Mouse (Mus musculus): ENCODE measurements at regions not wholly inside any gene's neighbourhood (a gene's known extent, or its start where the extent isn't known, plus 50 kb on each side); places are given as distances from the start of the nearest gene placed in this dataset.

GRCm38 (mm10) chr5:43089475-43089874, 143.5 kb upstream of the Cpeb2 start:
- 77% methylated on average over 2 of the region's 2 CpGs for WGBS
- DNase-seq (ENCODE audit: low spot score) = no peak

GRCm38 (mm10) chr5:43089941-43090340, 143.0 kb upstream of the Cpeb2 start:
- 0 out of 2 replicates have a peak, but pooled peaks cover 2% of the 10 kb centered on the region for H3K4me1 ChIP-seq (replicated peaks; ENCODE audit: control insufficient read depth, insufficient read depth, low read length)
- H3K9me3 ChIP-seq (ENCODE audit: control insufficient read depth, low read length) = no peaks in the 10 kb centered on the region
- no peak overlapping the region for H3K4me3 ChIP-seq (ENCODE audit: low read depth, low read length)
- no peaks in the 10 kb centered on the region for H3K36me3 ChIP-seq (ENCODE audit: control insufficient read depth, insufficient read depth, low read length)
- H3K27ac ChIP-seq (ENCODE audit: low read depth, low read length) = no peak overlapping the region
- H3K4me2 ChIP-seq (replicated peaks; ENCODE audit: low read depth, low read length) = no peak overlapping the region
- DNase-seq (ENCODE audit: low spot score) (no peak), ATAC-seq (ENCODE audit: low FRiP score) (no peak)
- H3K9ac ChIP-seq (ENCODE audit: low read depth, low read length) = no peak overlapping the region
- 86% methylated on average over 1 of the region's 1 CpGs for WGBS
- no peaks in the 10 kb centered on the region for H3K27me3 ChIP-seq (ENCODE audit: control insufficient read depth, insufficient read depth, low read length)

More at GRCm38 (mm10) chr5:43089475-43089874, 143.5 kb upstream of the Cpeb2 start:
- H3K36me3 ChIP-seq (ENCODE audit: control insufficient read depth, insufficient read depth, low read length) = no peaks in the 10 kb centered on the region
- no peak overlapping the region for H3K4me2 ChIP-seq (replicated peaks; ENCODE audit: low read depth, low read length)
- no peaks in the 10 kb centered on the region for H3K27me3 ChIP-seq (ENCODE audit: control insufficient read depth, insufficient read depth, low read length)
- no peak overlapping the region for H3K9ac ChIP-seq (ENCODE audit: low read depth, low read length)
- H3K27ac ChIP-seq (ENCODE audit: low read depth, low read length) = no peak overlapping the region
- 0 out of 2 replicates have a peak, but pooled peaks cover 2% of the 10 kb centered on the region for H3K4me1 ChIP-seq (replicated peaks; ENCODE audit: control insufficient read depth, insufficient read depth, low read length)
- no peak overlapping the region for H3K4me3 ChIP-seq (ENCODE audit: low read depth, low read length)
- no peaks in the 10 kb centered on the region for H3K9me3 ChIP-seq (ENCODE audit: control insufficient read depth, low read length)
- ATAC-seq (ENCODE audit: low FRiP score) = no peak

- Histone ChIP-seq H3K9me3 (ENCODE audit: control insufficient read depth, low read length) (no peaks in the 10 kb centered on the region), H3K4me3 (ENCODE audit: low read depth, low read length) (no peak overlapping the region), H3K9ac (ENCODE audit: low read depth, low read length) (no peak overlapping the region), H3K4me2 (replicated peaks; ENCODE audit: low read depth, low read length) (no peak overlapping the region), H3K27ac (ENCODE audit: low read depth, low read length) (no peak overlapping the region), H3K36me3 (ENCODE audit: control insufficient read depth, insufficient read depth, low read length) (no peaks in the 10 kb centered on the region), H3K4me1 (replicated peaks; ENCODE audit: control insufficient read depth, insufficient read depth, low read length) (0 out of 2 replicates have a peak, but pooled peaks cover 2% of the 10 kb centered on the region), H3K27me3 (ENCODE audit: control insufficient read depth, insufficient read depth, low read length) (no peaks in the 10 kb centered on the region)
- peak; percentile 77 for ATAC-seq (ENCODE audit: low FRiP score)
- 85% methylated on average over 5 of the region's 5 CpGs for WGBS
- DNase-seq (ENCODE audit: low spot score) = no peak
These were observed 139.2 kb upstream of the Cpeb2 start for GRCm38 (mm10) chr5:43093647-43094326.

DNA sequence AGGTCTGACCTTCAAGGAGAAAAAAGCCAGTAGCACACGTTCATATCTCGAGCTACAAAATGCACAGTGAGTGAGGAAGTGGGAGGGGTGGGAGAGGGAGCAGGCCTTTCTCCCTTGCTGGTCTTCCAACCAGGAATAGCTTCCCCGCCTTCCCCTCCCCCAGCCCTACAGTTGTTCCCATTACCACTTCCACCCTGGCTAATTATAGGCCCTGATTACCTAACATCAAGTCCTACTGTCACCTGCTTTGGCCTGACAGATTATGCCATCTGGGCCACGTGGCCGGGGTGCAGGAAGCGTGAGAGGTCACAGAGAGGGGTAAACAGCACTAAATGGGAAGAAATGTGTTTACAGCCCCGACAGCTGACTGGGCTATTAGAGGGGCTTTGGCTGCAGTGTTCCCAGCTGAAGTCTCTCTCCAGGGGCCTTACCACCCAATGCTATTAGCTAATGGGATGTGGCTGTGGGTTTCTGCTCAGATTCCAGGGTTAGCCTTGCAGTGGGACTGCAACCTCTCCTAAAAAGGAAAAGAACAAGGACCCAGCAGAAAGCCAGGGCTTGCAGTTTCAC, 138.6 kb upstream of the Cpeb2 start:
- H3K4me2 ChIP-seq (replicated peaks; ENCODE audit: low read depth, low read length) = no peak overlapping the region
- peak; percentile 94 for ATAC-seq (ENCODE audit: low FRiP score)

GRCm38 (mm10) chr5:43102000-43102459, 130.9 kb upstream of the Cpeb2 start:
- Histone ChIP-seq H3K9me3 (ENCODE audit: control insufficient read depth, low read length) (no peaks in the 10 kb centered on the region), H3K27ac (ENCODE audit: low read depth, low read length) (no peak overlapping the region), H3K4me3 (ENCODE audit: low read depth, low read length) (no peak overlapping the region), H3K4me2 (replicated peaks; ENCODE audit: low read depth, low read length) (no peak overlapping the region), H3K36me3 (ENCODE audit: control insufficient read depth, insufficient read depth, low read length) (no peaks in the 10 kb centered on the region), H3K27me3 (ENCODE audit: control insufficient read depth, insufficient read depth, low read length) (no peaks in the 10 kb centered on the region), H3K9ac (ENCODE audit: low read depth, low read length) (no peak overlapping the region), H3K4me1 (replicated peaks; ENCODE audit: control insufficient read depth, insufficient read depth, low read length) (no peaks in the 10 kb centered on the region)
- DNase-seq (ENCODE audit: low spot score) = no peak
- ATAC-seq (ENCODE audit: low FRiP score) = peak; percentile 66
- WGBS = 47% methylated on average over 4 of the region's 4 CpGs

More for the DNA sequence above, 138.6 kb upstream of the Cpeb2 start:
- DNase-seq (ENCODE audit: low spot score) = peak; percentile 38
- WGBS = 18% methylated on average over 7 of the region's 7 CpGs
- H3K9me3 ChIP-seq (ENCODE audit: control insufficient read depth, low read length) = no peaks in the 10 kb centered on the region
- H3K27ac ChIP-seq (ENCODE audit: low read depth, low read length) = no peak overlapping the region
- no peaks in the 10 kb centered on the region for H3K27me3 ChIP-seq (ENCODE audit: control insufficient read depth, insufficient read depth, low read length)
- H3K9ac ChIP-seq (ENCODE audit: low read depth, low read length) = no peak overlapping the region
- H3K36me3 ChIP-seq (ENCODE audit: control insufficient read depth, insufficient read depth, low read length) = no peaks in the 10 kb centered on the region
- no peak overlapping the region for H3K4me3 ChIP-seq (ENCODE audit: low read depth, low read length)
- 0 out of 2 replicates have a peak, but pooled peaks cover 2% of the 10 kb centered on the region for H3K4me1 ChIP-seq (replicated peaks; ENCODE audit: control insufficient read depth, insufficient read depth, low read length)

DNA sequence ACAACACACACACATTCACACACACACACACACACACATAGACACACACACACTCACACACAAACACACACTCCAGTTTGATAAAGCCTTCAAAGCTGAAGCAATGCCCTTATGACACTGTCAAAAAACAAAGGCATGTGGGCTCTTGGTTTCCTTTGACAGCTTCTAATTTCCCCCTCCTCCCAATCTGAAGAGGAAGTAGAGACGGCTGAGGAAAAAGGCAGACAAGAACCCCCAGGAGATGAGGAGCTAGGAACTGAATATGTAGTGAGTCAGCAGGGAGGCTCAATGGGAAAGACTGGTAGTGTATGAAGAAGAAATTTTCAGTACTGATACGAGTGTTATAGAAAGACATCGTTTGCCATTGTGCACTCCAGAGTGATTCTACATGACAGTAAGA, 130.4 kb upstream of the Cpeb2 start:
- H3K4me1 ChIP-seq (replicated peaks; ENCODE audit: control insufficient read depth, insufficient read depth, low read length) = no peaks in the 10 kb centered on the region
- whole genome bisulfite sequencing = 62% methylated on average over 3 of the region's 3 CpGs
- no peak overlapping the region for H3K27ac ChIP-seq (ENCODE audit: low read depth, low read length)
- no peaks in the 10 kb centered on the region for H3K9me3 ChIP-seq (ENCODE audit: control insufficient read depth, low read length)
- H3K9ac ChIP-seq (ENCODE audit: low read depth, low read length) = no peak overlapping the region
- H3K4me3 ChIP-seq (ENCODE audit: low read depth, low read length) = no peak overlapping the region
- H3K36me3 ChIP-seq (ENCODE audit: control insufficient read depth, insufficient read depth, low read length) = no peaks in the 10 kb centered on the region
- ATAC-seq (ENCODE audit: low FRiP score) (peak; percentile 19; the same call in 1 of the 2 replicates), DNase-seq (ENCODE audit: low spot score) (no peak)
- no peak overlapping the region for H3K4me2 ChIP-seq (replicated peaks; ENCODE audit: low read depth, low read length)
- no peaks in the 10 kb centered on the region for H3K27me3 ChIP-seq (ENCODE audit: control insufficient read depth, insufficient read depth, low read length)

- DNase-seq (ENCODE audit: low spot score) (no peak), ATAC-seq (ENCODE audit: low FRiP score) (no peak)
- no peak overlapping the region for H3K4me2 ChIP-seq (replicated peaks; ENCODE audit: low read depth, low read length)
- H3K36me3 ChIP-seq (ENCODE audit: control insufficient read depth, insufficient read depth, low read length) = no peaks in the 10 kb centered on the region
- no peak overlapping the region for H3K9ac ChIP-seq (ENCODE audit: low read depth, low read length)
- H3K9me3 ChIP-seq (ENCODE audit: control insufficient read depth, low read length) = no peaks in the 10 kb centered on the region
- WGBS = 90% methylated on average over 7 of the region's 7 CpGs
- no peaks in the 10 kb centered on the region for H3K27me3 ChIP-seq (ENCODE audit: control insufficient read depth, insufficient read depth, low read length)
- H3K4me3 ChIP-seq (ENCODE audit: low read depth, low read length) = no peak overlapping the region
- H3K27ac ChIP-seq (ENCODE audit: low read depth, low read length) = no peak overlapping the region
- no peaks in the 10 kb centered on the region for H3K4me1 ChIP-seq (replicated peaks; ENCODE audit: control insufficient read depth, insufficient read depth, low read length)
These were observed 129.2 kb upstream of the Cpeb2 start for GRCm38 (mm10) chr5:43103728-43104127.

- H3K4me1 ChIP-seq (replicated peaks; ENCODE audit: control insufficient read depth, insufficient read depth, low read length) = no peaks in the 10 kb centered on the region
- no peak overlapping the region for H3K4me2 ChIP-seq (replicated peaks; ENCODE audit: low read depth, low read length)
- no peak overlapping the region for H3K4me3 ChIP-seq (ENCODE audit: low read depth, low read length)
- DNase-seq (ENCODE audit: low spot score) = no peak
- no peaks in the 10 kb centered on the region for H3K27me3 ChIP-seq (ENCODE audit: control insufficient read depth, insufficient read depth, low read length)
- WGBS = 84% methylated on average over 5 of the region's 5 CpGs
- no peak overlapping the region for H3K27ac ChIP-seq (ENCODE audit: low read depth, low read length)
- no peaks in the 10 kb centered on the region for H3K36me3 ChIP-seq (ENCODE audit: control insufficient read depth, insufficient read depth, low read length)
- no peaks in the 10 kb centered on the region for H3K9me3 ChIP-seq (ENCODE audit: control insufficient read depth, low read length)
- no peak for ATAC-seq (ENCODE audit: low FRiP score)
- no peak overlapping the region for H3K9ac ChIP-seq (ENCODE audit: low read depth, low read length)
These were observed 127.4 kb upstream of the Cpeb2 start for GRCm38 (mm10) chr5:43105528-43105927.

All from hindbrain, embryonic 11.5 days (tissue).